Mouse (Mus musculus): Measurements from ENCODE around the gene Gpatch2l.

Gpatch2l gene

GRCm38 (mm10) chr12:86285704-86286103 lies 44.0 kb downstream of the Gpatch2l start:
- no peak for DNase-seq

DNA sequence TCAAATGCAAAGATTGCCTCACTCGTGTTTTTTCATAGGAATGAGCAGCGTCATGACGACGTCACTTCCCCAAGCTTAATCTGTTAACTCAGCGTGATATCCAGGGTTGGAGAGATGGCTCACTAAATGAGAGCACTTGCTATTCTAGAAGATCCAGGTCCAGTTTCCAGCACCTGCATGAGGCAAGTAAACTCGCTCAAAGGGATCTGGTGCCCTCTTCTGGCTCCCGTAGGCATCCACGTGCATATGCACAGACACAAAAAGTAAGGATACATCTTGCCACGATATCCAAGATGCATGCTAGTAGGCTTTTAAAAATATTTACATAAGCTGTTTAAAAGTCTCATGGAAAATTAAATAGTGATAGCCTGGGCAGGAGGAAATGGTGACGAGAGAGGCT lies 55.8 kb downstream of the Gpatch2l start:
- DNase-seq = no peak

DNA sequence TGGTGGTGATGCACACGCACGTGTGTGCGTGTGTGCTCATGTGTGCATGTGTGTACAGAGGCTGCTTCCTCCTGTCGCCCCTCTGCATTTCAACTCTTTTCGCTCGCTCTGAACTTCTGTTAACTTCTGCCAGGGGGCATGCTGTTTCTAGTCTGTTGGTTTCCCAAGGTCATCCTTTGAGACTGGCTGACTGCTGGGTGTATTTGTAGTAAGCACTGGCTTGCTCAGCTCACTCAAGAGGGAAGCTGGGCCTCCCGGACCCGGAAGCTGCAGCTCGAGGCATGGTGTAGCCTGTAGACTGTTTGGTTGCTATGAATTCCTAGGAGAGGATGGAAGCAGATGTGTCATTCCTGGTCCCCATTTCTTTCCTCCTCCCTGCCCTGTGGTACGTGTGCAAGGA lies 61.3 kb downstream of the Gpatch2l start:
- DNase-seq = no peak

- DNase-seq = no peak
Measured at GRCm38 (mm10) chr12:86305045-86305444, 63.4 kb downstream of the Gpatch2l start.

- no peak for DNase-seq
Measured at GRCm38 (mm10) chr12:86305635-86306243, 64.1 kb downstream of the Gpatch2l start.

DNA sequence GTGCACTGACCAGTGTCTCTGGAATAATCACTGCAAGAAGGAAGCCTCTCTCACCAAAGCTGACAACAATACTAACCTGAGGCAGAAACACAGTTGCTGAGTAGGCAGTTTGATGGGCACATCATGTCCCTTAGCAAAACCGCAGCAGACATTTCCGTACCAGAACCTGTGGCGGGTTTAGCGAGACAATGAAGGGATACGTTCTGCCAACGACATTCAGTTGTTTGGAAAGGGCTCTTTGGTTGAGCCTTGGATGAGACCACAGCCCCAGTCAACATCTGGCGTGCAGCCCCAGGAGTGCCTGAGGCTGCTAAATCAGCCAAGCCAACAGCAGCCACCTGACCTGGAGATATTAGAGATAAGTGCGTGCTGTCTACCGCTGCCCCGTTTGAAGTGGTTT lies 67.8 kb downstream of the Gpatch2l start:
- DNase-seq = no peak

DNA sequence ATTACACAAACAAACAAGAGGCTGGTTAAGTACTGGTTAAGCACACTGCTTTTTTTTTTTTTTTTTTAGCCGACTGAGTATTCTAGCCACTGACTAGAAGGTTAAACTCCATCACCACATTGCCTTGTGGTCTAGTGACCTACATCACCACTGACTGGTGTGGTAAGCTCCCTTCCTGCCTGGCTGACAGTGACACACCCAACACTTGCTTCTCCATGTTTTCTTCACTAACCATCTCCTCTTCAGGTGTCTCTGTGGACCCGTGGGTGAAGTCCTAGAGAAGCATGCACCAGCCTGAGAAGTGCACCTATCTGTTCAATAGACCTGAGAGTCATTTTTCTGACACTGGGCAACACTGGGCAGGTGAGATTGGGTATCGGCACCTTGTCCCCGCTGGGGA lies 68.2 kb downstream of the Gpatch2l start:
- DNase-seq = no peak

- no peak for DNase-seq
Measured at GRCm38 (mm10) chr12:86320629-86321028, 79.0 kb downstream of the Gpatch2l start.

GRCm38 (mm10) chr12:86324297-86324696 lies 82.6 kb downstream of the Gpatch2l start:
- no peak for DNase-seq

- no peak for DNase-seq
Measured at GRCm38 (mm10) chr12:86329813-86330212, 88.2 kb downstream of the Gpatch2l start.

DNA sequence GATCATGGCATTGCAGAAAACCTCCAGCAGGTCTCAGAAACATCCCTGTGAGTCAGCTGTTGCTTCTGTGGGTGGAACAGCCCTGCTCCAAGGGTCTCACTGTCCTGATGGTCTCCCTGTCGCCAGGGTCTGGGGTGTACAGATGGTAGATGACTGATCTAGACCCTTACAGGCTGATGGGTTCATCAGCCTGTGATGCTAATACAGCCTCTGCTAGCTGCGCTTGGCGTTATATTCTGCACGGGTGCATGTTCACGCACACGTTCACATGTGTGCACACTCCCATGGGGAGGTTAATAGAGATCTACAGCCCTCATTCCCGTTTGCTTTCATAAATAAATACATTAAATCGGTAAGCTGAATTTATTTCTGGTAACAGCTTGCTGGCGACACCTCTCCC lies 89.0 kb downstream of the Gpatch2l start:
- DNase-seq = no peak

GRCm38 (mm10) chr12:86331248-86331647 lies 89.6 kb downstream of the Gpatch2l start:
- DNase-seq = no peak

DNA sequence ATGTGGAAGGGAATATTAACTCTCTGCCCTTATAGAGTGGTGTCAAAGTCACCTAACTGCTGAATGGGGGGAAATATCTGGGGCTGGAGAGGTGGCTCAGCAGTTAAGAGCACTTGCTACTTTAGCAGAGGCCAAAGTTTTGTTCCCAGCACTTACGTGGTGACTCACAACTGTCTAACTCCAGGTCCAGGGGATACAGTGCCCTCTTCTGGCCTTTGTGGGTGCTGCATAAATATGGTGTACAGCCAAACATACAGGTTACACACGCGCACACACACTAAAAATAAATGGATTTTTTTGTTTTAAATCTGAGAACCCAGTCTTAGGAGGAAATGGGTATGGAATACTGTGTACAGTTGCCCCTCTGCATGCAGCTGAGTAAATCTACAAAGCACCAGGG lies 94.6 kb downstream of the Gpatch2l start:
- DNase-seq = no peak

GRCm38 (mm10) chr12:86336887-86337286 lies 95.2 kb downstream of the Gpatch2l start:
- DNase-seq = no peak

Measured in cerebellum, adult 9-11 months (tissue).